Mouse (Mus musculus): ENCODE data around the gene 2210016F16Rik. TPM values are rescaled to one million over a fixed set of nuclear protein-coding genes. Genes with fewer than 3 reads are reported as not detected.
"Not testable (repeated sequence)": the region's sequence is repeated elsewhere in the genome, so short reads cannot be mapped to it uniquely, and the experiment has no call there.

2210016F16Rik gene
- total RNA-seq (2014; fragmentation: Nextera tagmentation) (30.6 and 33.0 TPM in 2 replicates), total RNA-seq (2017) (27.4 and 29.2 TPM in 2 replicates)

DNA sequence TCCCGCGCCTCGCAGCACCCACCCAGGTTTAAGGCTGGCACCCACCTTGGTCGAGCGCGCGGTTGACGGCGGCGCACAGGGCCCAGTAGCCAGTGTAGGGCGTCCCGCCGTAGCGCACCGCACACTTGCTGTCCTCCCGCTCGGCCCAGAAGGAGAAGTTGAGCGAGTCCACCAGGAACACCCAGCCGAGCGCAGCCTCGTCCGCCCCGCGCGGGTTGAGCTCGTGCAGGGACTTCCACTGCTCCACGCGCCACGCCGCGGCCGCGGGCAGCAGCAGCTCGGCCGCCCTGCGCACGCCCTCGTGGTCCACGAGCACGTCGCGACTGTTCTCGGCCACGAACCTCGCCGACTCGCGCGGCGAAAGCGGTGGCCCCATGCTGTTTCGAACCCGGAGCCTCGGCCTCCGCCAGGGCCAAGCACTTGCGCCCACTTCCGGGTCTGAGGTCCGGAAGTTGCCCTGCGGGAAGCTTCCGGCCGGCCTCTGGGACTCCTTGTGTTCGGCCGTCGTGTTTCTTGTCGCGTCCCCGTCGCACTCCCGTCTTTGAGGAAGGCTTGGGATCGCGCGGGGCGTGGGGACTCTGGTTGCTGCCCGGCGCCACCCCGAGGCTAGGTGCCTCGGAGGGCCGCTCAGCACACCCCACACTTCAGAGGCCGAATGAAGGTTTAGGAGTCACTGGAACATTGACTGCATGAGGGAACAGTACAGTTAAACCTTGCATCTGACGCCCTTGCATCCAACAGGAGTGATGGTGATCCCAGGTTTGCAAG, at the start of gene 2210016F16Rik:
2210016F16Rik (minus strand) TSS at position 447 of the 768 bp plus-strand sequence.
- ATAC-seq (replicated peaks; ENCODE audit: low FRiP score, low TSS enrichment, poor library complexity, severe bottlenecking) = peak; percentile 59

DNA sequence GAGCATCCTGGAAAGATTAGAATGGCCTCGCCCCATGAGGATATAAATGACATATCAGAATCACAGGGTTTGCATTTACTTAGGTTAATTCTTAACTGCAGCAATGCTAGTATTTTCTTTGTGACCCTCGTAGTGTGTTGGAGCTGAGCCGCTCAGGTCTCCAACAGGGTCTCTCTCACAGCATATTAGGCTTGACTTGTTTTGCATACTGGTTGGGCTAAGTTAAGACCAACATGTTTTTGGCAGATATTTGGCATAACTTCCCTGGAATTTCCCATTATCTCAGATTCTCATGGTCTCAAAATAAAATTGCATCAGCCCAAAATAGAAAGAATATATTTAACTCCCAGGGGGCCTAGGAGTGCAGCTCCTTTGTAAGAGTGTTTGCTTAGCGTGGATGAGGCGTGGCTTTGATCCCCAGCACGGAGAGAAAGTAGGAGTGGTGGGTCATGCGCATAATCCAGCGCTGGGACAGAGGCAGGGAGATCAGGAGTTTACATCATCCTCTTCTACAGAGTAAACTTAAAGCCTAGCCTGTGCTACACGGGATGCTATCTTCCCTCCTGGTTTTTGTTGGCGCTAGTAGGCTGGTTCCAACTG, 38.1 kb upstream of the 2210016F16Rik start:
- no peak for ATAC-seq (replicated peaks; ENCODE audit: low FRiP score, low TSS enrichment, poor library complexity, severe bottlenecking)

DNA sequence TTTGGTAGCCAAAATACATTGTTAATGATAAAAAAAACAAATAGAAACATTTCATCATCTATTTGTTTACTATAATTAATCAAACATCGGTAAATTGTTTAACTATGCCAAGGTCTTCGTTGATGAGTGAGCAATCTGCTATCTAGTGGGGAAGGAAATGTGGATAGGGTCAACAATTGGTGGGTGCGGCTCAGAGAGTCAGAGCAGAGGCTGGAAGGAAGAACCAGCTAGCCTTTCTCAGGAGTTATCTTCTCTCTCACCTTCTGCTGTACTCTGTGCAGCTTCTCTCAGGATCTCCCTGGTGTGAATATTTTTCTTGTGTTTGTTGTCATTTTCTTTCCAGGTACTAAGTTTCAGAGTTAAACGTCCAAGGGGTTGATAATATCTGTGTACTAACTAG, 37.2 kb upstream of the 2210016F16Rik start:
- no peak for ATAC-seq (replicated peaks; ENCODE audit: low FRiP score, low TSS enrichment, poor library complexity, severe bottlenecking)

DNA sequence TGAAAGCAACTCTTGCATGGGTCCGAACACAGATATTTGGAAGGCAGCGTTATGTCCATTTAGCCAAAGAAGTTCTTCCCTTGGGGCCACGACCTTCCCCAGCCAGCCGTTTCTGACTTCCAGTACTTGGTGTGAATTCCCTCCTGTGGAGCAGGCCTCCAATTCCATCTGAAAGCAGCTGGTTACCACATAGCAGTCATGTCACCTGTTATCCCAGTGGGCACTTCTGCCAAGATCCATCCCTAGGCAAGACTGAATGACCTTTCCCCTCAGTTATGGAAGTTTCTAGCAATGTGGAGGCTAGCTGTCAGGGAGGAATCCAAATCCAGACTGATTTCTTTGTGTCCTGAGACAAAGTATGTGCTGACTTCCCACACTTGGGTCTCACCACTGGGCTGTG, 36.0 kb upstream of the 2210016F16Rik start:
- no peak for ATAC-seq (replicated peaks; ENCODE audit: low FRiP score, low TSS enrichment, poor library complexity, severe bottlenecking)

DNA sequence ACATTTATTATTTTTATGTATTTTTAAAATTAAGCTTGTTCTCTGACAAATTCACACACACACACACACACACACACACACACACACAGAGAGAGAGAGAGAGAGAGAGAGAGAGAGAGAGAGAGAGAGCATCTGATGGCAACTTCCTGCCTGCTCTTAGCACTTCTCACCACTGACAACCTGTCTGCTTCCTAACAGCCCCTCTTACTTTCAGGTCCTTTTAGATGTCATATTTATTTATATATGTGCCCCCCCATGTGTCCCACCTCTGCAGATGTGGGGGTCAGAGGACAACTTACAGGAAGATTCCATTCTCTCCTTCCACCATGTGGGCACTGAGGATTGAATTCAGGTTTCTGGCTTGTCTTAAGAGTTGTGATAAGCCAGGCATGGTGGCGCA, 34.2 kb upstream of the 2210016F16Rik start:
- ATAC-seq (replicated peaks; ENCODE audit: low FRiP score, low TSS enrichment, poor library complexity, severe bottlenecking) = no peak

DNA sequence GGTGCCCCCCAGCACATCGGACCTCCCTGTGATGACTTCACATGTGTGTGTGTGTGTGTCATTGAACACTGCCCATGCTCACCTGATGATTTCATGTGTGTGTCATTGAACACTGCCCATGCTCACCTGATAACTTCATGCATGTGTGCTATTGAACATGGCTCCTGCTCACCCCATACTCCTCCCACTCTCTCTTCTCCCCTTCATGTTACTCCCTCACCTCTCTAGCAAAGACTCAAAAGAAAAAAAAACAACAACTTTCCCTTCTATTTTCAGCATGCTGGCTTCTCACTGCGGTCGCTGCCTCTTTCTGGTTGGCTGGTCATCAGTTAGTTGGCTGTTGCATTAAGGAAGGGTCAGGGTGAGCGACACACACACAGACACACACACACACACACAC, 33.6 kb upstream of the 2210016F16Rik start:
- ATAC-seq (replicated peaks; ENCODE audit: low FRiP score, low TSS enrichment, poor library complexity, severe bottlenecking) = no peak

DNA sequence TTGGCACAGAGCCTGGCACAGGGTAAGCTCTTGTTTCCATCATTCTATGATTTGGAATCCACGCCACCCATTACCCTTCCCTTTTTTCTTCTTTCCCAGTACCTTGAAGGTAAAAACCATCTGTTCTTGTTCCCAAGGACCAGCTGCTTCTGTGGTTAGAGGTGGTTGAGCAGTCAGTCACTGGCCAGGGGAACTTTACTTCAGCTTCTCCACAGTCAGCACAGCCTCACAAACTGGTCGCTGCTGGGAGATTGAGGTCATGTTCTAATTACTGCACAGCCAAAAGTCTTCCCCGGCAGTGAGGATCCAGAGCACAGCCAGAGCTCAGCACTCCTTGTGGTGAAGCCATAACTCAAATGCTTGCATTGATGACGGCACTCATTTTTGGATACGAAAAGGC, 30.8 kb upstream of the 2210016F16Rik start:
- no peak for ATAC-seq (replicated peaks; ENCODE audit: low FRiP score, low TSS enrichment, poor library complexity, severe bottlenecking)

DNA sequence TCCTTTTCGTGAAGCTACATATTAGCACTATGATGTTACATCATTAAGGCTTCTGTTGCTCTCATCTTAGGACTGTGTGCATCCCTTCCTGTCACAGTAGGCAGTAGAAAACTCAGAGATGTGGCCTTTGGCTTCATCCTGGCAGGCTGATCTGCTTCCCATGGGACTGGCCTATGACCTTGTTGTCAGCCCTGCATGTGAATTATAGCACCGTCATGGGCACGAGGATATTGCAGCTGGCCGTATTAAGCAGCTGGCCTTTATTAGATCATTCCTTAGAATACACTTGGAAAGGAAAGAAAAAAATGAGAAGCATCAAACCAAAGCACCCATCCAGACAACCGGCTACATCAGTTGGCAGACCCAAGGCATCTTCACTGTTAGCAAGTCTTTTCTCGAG, 30.3 kb upstream of the 2210016F16Rik start:
- no peak for ATAC-seq (replicated peaks; ENCODE audit: low FRiP score, low TSS enrichment, poor library complexity, severe bottlenecking)

DNA sequence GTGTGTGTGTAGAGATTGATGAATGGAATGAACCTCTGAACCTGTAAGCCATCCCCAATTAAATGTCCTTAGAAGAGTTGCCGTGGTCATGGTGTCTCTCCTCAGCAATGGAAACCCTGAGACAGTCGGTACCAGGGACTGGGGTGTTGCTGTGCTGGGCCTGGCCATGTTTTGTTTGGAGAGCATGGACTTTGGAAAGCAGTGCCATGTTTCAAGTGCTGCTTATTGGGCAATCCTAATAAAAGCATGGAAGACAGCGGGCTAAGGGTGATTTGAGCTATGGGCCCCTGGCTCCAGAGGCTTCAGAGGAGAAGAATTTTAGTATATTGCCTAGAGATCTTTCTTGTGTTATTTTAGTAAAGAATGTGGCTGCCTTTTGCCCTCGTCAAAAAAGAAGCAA, 26.0 kb upstream of the 2210016F16Rik start:
- ATAC-seq (replicated peaks; ENCODE audit: low FRiP score, low TSS enrichment, poor library complexity, severe bottlenecking) = no peak

DNA sequence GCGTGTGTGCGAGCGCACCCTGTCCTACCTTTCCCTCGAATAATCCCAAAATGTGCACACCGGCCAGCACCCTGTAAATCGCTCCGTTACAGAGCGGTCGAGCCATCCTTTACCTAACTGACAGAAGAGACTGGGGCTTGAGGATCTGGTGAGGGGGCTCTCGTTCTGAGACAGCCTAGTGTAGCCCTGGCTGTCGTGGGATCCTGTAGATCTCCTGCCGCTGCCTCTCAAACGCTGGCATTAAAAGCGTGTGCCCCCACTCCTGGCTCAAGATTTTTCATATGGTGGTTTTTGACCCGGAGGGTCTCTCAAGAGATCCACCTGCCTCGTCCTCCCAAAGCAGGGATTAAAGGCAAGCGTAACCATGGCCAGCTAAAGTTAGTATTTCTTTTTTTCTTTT, 18.2 kb upstream of the 2210016F16Rik start, which contains the start of gene Hnrnpk:
Hnrnpk (minus strand) TSS at position 101 of the 400 bp plus-strand sequence.
- not testable (repeated sequence) for ATAC-seq (replicated peaks; ENCODE audit: low FRiP score, low TSS enrichment, poor library complexity, severe bottlenecking)

DNA sequence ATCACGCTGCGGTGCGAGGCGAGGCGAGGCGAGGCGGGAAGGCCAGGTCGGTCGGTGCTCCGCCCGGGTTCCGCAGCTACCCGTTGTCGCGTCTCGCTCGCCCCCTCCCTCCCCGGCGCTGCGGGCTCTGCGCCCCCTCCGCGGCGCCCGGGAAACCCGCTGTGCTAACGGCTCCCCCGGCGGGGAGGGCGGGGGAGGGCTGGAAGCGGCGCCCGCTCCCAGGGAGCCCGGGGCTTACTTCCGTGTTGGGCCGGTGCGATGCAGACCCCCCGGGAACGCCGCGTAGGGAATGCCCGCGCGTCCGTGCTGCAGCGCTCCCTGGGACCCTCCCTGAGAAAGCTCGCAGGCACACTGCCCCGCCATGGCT, 17.7 kb upstream of the 2210016F16Rik start:
- peak; percentile 6; the same call in 1 of the 2 replicates for ATAC-seq (replicated peaks; ENCODE audit: low FRiP score, low TSS enrichment, poor library complexity, severe bottlenecking)

DNA sequence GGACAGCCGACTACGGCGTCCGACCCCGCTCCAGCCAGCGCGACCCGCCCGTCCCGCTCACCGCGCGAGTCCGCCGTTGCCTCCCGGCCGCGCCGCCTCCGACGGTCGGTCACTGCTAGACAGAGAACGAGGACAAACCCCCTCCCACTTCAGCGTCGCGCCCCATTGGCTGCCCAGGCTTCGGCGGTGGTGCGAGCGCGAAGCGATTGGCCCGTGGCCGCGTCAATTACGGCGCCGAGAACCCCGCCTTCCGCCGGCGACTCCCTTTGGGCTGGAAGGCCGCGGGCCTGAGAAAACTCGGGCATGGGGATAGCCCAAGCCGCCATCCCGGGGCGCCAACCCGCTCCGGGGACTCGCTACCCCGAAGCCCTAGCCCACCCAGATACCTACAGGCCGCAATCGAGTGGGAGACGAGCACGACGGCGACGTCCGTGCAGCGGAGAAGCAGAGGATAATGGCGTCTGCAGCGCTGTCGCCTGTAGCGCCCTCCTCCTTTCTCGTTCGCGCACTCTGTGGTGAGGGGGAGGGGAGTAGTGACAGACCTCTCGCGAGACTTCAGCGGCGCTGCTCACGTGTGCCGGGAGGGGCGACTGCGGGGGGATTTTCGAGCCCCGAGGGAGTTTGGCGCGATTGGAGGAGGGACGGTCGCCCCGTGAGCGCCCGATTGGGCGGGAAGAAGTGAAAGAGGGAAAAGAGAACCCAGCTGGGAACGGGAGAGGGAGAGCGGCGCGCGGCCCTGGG, 17.1 kb upstream of the 2210016F16Rik start, which contains the start of gene Rmi1:
Rmi1 (plus strand) TSS at position 246 of the 741 bp plus-strand sequence.
- ATAC-seq (replicated peaks; ENCODE audit: low FRiP score, low TSS enrichment, poor library complexity, severe bottlenecking) = peak; percentile 91

DNA sequence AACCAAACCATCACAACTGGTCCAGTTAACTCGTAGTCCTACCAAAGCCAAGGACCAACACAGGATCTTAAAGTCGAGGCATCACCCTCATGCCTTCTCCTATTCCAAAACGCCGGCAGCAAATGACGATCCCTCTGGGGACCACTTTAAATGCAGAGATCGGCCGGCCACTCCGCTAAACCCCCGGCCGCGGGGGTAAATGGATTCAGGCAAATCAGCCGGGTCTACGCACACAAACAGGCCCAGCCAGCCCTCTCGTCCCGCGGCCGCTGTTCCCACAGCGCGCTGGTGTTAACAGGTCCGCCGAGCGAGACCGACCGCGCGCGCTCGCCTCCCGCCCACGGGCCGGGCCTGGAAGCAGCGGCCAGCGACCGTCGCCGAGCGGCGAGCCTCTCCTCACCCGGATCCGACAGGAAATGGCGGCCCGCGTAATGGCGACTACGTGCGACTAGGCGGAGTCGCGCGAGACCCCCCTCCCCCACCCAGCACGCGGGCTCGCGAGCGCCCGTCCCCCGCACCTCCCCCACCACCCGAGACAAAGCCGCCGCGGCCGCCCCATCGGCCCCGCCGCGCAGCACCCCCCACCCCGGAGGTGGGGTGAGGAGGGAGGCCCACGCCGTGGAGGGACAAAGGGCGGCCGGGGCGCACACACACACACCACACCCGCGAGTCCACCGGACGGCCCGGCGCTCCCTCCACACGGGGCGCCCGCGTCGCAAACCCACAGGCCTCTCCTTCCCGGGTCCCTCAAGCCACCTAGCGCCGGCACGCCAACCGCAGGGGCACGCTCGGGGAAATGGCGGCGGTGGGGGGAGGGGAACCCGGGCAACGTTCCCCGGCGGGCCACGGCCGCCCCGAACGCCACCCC, 16.3 kb upstream of the 2210016F16Rik start:
- 0 out of 2 replicates have a peak, but pooled peaks have one; percentile 15 for ATAC-seq (replicated peaks; ENCODE audit: low FRiP score, low TSS enrichment, poor library complexity, severe bottlenecking)

DNA sequence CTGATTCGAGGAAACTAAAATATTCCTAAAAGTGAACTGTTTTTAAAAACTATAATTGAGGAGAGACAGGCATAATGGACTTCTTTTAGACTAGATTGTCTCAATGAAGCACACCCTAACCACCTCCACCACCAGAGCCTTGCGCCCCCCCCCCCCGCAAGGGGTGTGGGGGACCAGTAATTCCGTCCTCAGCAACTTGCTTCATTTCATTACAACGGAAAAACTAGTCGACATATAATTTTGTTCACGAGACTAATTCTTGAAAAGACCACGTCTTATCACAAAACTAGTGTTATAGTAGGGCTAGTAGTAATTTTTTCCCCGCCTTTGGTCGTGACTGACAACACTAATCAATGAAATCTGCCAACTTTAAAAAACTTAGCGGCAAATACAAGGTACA, 15.6 kb upstream of the 2210016F16Rik start:
- no peak for ATAC-seq (replicated peaks; ENCODE audit: low FRiP score, low TSS enrichment, poor library complexity, severe bottlenecking)

DNA sequence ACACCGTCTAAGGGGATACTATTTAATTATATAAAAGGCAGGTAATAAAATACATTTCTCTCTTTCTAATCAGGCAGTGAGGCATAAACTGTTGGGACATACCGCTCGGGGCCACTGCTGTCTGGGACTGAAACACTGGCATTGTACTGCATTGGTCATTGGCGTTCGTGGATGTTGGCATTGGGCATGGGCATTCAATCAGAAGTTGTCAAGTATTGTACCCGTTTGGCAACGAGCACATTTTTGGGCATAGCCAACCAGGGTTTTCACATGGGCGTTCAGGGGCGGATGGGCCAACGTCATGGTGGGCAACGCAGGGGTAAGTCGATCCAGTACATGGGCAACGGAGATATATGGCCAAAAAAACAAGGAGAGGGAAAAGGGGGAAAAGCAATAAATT, 12.6 kb upstream of the 2210016F16Rik start:
- ATAC-seq (replicated peaks; ENCODE audit: low FRiP score, low TSS enrichment, poor library complexity, severe bottlenecking) = no peak

DNA sequence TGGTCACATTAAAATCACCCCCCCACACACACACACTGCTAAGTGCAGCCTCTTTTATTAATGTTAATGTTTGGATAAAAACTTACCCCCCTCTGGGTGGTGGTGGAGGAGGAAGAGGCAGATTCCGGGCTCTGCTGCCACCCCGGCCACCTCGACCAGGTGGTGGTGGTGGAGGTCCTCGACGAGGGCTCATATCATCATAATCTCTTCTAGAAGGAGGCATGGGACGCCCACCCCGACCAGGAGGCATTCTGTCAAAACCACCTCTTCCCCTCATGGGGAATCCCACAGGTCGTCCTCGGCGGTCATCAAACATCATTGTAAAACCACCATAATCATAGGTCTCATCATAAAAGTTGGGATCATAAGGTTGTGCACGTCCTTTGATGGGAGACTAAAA, 9.4 kb upstream of the 2210016F16Rik start:
- ATAC-seq (replicated peaks; ENCODE audit: low FRiP score, low TSS enrichment, poor library complexity, severe bottlenecking) = not testable (repeated sequence)

DNA sequence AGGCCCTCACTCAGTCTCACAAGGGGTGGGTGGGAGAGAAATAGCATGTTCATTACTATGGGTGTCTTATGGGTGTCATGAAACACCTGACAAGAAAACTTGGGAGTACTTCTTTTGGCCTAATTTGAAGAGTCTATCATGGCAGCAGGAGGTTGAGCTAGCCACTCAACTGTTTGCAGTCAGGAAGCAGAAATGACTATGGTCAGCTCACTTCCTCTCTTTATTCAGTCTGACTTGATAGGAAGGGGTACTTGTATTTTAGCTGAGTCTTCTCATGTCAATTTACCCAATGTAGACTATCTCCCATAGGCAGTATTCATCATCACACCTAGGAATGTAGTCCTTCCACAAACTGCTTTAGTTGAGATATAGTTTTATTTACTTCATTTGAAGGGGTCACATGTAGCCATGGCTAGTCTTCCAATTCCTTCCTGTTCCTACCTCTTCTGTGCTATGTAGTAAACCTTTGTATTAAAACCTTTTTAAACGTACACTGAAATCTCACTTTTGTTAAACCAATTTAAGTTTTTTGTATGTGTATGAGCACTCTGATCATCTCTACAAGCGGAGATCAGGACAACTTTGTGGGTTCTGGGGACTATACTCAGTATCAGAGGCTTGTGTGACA, 4.4 kb upstream of the 2210016F16Rik start:
- ATAC-seq (replicated peaks; ENCODE audit: low FRiP score, low TSS enrichment, poor library complexity, severe bottlenecking) = no peak

DNA sequence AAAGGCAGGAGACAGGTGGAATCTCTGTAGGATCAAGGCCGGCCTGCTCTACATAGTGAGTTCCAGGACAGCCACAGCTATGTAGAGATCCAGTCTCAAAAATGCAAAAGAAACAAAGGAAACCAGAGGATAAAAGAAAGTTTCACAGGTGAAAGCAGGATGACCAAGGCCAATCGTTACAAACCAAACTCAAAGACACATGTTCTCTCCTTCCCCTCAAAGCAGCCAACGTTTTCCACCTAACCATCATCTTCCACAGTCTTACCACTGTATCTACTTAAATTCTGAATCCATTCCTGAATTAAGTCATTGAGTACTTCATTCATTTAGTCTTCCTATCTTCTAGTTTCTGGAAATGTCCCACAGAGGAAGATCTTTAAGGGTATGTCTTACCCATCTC, 3.4 kb upstream of the 2210016F16Rik start:
- ATAC-seq (replicated peaks; ENCODE audit: low FRiP score, low TSS enrichment, poor library complexity, severe bottlenecking) = no peak

DNA sequence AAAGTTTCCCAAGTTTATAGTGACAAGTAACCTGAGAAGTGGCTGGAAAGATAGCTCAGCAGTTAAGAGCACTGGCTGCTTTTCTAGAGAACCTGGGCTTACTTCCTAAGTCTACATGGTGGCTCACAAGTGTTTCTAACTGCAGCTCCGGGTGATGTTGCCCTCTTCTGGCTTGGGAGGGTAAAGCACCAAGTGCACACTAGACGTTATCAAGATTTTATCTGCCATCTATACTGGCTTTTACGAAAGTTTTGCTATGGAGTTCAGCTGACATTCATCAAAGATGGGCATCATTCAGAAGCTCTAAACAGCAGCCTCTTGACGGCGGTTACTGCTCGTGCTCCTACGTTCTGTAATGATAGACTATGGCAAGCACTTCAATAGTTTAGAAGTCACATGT, 2.9 kb upstream of the 2210016F16Rik start:
- peak; percentile 56 for ATAC-seq (replicated peaks; ENCODE audit: low FRiP score, low TSS enrichment, poor library complexity, severe bottlenecking)
